Mouse (Mus musculus) embryonic stem cell, embryonic (primary cell): Measurements from ENCODE around the gene H2-Ob.

ENCODE experiments used
- CTCF ChIA-PET, 4 experiments: fragments of 300-600 bp in 2 of 4; fragments of 350-600 bp in 2 of 4; sonication (Branson Sonifier 250); formaldehyde crosslinking; loops; one replicate each; lab custom pipeline; 2022; ENCODE audit warnings: inconsistent platforms in 2 of 4; lab: Charles Lee
- POLR2A ChIA-PET, 4 experiments: fragments of 300-600 bp in 2 of 4; fragments of 350-600 bp in 2 of 4; sonication (Branson Sonifier 250); formaldehyde crosslinking; loops; one replicate each; lab custom pipeline; 2022; ENCODE audit warnings: antibody characterized with exemption in 4 of 4, inconsistent platforms in 1 of 4; lab: Charles Lee

H2-Ob gene

DNA sequence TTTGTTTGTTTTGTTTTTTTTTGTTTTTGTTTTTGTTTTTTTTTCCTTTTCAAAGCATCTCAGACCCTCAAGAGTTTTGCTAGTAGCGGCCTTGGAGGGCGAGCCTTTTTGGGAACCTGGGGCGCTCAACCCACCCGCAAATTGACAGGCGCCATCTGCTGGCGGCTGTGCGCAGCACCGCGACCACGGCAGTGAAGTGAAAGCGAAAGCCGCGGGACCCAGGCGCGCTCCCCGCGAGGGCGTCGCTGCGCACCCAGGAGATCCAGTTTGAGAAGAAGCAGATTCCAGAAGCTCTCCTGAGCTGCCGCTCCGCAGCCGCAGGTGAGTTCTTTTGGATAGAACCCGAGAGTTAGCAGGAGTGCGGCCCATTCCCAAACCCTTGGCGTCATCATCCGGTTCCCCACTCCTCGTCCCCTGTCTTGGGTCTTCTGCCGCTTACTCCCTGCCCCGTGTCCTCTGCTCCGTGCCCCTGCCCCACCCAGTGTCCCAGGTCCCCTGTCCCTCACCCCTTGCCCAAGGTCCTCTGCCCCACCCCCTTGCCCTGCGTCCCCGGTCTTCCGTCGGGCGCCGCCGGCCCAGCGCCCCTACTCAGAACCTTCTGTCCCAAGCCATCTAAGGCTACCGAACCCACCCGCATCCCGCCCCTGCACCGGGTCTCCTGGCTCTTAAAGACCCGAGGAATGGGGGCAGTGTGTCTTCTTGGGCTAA is 34.2 kb upstream of the H2-Ob start:
- POLR2A ChIA-PET, result interaction anchor here in 3 of 4 experiments (0.6 to 1.6 kb wide), 5 partner anchors 18 to 184 kb away, joined by 3 to 4 read pairs (median 4); partner anchors contain the start of gene H2-DMa (in 1 of the 3)
- CTCF ChIA-PET, result interaction anchor here (0.5 to 1.5 kb wide), 12 partner anchors 10 to 1756 kb away, joined by 3 to 6 read pairs (median 3); no protein-coding TSS in a partner anchor

DNA sequence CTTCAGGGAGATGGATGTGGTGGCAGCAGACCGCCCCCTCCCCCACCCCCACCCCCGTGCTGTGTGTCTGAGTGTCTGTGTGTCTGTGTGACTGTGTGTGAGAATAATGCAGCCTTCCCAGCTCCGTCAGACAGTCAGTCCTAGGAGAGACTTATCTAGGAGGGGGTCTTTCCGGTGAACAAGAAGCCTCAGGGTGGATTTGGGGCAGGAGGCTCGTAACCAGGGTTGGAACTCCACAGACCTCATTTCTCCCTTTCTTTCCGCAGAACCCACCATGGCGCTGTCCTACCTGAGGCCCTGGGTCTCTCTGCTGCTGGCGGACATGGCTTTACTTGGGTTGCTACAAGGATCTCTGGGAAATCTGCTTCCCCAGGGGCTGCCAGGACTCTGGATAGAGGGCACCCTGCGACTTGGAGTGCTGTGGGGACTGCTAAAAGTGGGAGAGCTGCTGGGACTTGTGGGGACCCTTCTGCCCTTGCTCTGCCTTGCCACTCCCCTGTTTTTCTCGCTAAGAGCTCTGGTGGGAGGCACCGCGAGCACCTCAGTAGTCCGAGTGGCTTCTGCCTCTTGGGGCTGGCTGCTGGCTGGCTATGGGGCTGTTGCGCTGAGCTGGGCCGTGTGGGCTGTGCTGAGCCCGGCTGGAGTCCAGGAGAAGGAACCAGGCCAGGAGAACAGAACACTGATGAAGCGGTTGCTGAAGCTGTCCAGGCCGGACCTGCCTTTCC is 33.5 kb upstream of the H2-Ob start:
- CTCF ChIA-PET, result interaction anchor here (0.5 to 1.7 kb wide), 14 partner anchors 8 to 206 kb away, joined by 3 to 6 read pairs (median 3); no protein-coding TSS in a partner anchor
- POLR2A ChIA-PET, result interaction anchor here in 2 of 4 experiments (0.6 to 1.6 kb wide), 5 partner anchors 10 to 87 kb away, joined by 3 to 5 read pairs (median 4); partner anchors contain the start of gene H2-DMa (in 1 of the 2)

DNA sequence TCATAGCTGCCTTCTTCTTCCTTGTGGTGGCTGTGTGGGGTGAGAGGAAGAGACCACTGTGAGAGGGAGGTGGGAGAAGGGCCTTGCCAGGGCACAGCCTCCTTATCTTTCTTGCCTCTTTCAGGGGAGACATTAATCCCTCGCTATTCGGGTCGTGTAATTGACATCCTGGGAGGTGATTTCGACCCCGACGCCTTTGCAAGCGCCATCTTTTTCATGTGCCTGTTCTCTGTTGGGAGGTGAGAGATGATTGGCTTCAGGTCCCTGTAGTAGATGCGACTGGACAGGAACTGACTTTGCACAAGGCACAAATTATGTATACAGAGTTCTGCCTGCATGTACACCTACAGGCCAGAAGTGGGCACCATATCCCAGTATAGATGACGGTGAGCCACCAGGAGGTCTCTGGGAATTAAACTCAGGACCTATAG is 32.9 kb upstream of the H2-Ob start:
- CTCF ChIA-PET, result interaction anchor here (0.6 to 1.7 kb wide), 7 partner anchors 8 to 205 kb away, joined by 3 to 6 read pairs (median 3); no protein-coding TSS in a partner anchor

DNA sequence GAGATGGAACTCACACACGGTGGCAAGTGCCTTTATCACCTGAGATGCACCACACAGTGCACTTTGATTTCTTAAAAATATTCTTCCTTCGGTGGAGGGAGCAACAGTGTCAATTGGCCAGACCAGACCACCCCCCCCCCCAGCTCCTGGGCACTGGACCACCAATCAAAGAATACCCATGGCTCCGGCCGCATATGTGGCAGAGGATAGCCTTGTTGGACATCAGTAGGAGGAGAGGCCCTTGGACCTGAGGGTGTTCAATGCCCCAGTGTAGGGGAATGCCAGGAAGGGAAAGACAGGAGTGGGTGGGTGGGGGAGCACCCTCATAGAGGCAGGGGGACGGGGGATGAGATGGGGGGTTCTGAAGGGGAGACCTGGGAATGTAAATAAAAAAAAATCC is 32.0 kb upstream of the H2-Ob start:
- CTCF ChIA-PET, result interaction anchor here in 3 of 4 experiments (0.7 to 1.7 kb wide), 3 partner anchors 29 to 36 kb away, joined by 3 to 6 read pairs (median 5); no protein-coding TSS in a partner anchor
- POLR2A ChIA-PET, result no interaction called here

More for the DNA sequence above, 32.9 kb upstream of the H2-Ob start:
- POLR2A ChIA-PET, result interaction anchor here in 2 of 4 experiments (0.5 to 1.6 kb wide), 5 partner anchors 11 to 131 kb away, joined by 3 to 5 read pairs (median 3); partner anchors contain the start of gene H2-DMa (in 1 of the 2)

DNA sequence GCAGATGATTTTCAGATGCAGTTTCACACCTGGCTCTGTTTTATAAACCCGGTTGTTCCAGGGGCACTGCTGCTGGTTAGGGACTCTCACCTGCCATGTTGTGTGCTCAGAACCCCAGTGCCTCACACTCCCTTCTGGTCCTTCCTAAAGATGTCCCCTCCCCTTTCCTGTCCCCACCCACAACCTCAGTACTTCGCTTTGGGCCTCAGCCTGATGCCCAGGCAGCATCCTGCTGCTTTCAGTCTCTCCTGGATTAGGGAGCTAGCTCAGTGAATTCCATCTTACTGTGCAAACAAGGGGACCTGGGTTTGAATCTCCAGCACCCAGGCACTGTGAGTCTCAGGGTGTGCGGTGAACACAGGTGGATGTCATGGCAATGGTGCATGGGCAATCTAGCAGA is 31.2 kb upstream of the H2-Ob start:
- ChIA-PET CTCF (interaction anchor here in 2 of 4 experiments (0.7 to 1.1 kb wide), 2 partner anchors 37 to 174 kb away, joined by 3 to 5 read pairs; no protein-coding TSS in a partner anchor), POLR2A (no interaction called here)

DNA sequence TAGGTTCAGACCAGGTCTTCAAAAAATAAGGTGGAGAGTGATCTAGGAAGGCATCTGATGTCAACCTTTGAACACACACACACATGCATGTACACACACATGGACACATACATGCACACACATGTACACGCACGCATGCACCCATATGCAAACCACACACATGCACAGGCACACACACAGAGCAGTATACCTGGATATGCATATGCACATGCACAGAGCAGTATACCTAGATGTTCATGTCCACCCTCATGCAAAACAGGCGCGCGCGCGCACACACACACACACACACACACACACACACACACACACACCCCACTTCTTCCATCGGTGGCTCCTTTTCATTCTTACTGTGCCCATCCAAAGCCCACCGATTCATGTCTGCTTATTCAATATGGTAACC is 30.8 kb upstream of the H2-Ob start:
- CTCF ChIA-PET, result interaction anchor here in 2 of 4 experiments (0.8 to 1.1 kb wide), 2 partner anchors 37 to 174 kb away, joined by 3 read pairs; no protein-coding TSS in a partner anchor
- POLR2A ChIA-PET, result no interaction called here

DNA sequence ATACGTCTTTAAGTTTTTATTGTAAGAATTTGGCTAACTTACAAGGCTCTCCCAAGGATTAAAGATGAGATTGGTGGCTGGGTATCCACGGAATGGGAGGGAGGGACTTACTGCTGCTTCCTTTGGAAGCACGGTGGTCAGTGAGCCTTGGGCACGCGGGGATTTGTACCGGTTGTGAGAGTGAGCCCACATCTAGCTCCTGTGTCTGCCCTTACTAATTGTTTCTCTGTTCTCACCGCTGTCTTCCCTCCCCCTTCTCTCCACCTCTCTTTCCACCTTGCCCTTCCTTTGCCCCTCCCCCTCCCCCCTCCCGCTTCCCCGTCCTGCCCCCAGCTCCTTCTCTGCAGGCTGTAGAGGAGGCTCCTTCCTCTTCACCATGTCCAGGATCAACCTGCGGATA is 30.3 kb upstream of the H2-Ob start:
- POLR2A ChIA-PET, result interaction anchor here in 1 of 4 experiments (0.6 kb wide), 2 partner anchors 49 to 177 kb away, joined by 3 read pairs; partner anchors contain the start of gene Slc39a7
- CTCF ChIA-PET, result interaction anchor here in 3 of 4 experiments (0.6 to 1.3 kb wide), 6 partner anchors 26 to 203 kb away, joined by 3 to 4 read pairs (median 3); no protein-coding TSS in a partner anchor

DNA sequence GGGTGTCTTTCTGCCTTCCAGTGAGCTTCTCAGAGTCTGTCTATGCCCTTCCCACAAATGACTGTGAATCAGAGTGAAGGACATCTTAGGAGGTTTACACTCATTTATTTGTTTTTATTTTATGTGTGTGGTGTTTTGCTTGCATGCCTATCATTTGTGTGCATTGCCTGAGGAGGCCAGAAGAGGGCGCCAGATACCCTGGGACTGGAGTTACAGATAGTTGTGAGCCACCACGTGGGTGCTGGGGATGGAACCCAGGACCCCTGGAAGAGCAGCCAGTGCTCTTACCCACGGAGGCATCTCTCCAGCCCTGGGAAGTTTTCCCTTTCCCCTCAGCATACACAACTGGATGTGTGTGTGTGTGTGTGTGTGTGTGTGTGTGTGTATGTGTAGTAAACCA is 29.0 kb upstream of the H2-Ob start:
- CTCF ChIA-PET, result interaction anchor here in 2 of 4 experiments (0.6 to 1.3 kb wide), 5 partner anchors 25 to 202 kb away, joined by 3 to 4 read pairs (median 3); no protein-coding TSS in a partner anchor

DNA sequence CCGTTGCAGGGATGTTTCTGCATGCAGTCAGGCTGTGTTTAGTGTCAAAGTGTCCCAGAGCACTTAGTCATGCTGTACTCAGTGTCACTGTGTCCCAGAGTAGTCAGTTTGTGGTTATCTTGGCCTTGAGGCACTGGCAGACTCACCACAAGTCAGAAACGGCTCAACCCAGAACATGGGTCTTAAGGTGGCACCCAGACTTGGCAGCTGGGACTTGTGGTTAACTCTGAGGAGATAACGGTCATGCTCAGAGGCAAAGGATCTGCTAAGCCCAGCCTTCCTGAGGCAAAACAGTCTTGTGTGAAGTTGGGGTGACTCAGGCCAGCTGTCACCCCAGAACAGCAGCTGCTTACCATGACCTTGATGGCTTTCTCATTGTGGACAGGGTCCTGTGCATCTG is 28.1 kb upstream of the H2-Ob start:
- CTCF ChIA-PET, result interaction anchor here in 3 of 4 experiments (0.6 to 2.4 kb wide), 5 partner anchors 24 to 75 kb away, joined by 3 to 8 read pairs (median 3); no protein-coding TSS in a partner anchor
- POLR2A ChIA-PET, result interaction anchor here in 1 of 4 experiments (0.8 kb wide), 1 partner anchor 23 kb away, joined by 3 read pairs; the partner anchor contains the start of genes Psmb9 and Tap1

More for the DNA sequence above, 29.0 kb upstream of the H2-Ob start:
- POLR2A ChIA-PET, result no interaction called here

DNA sequence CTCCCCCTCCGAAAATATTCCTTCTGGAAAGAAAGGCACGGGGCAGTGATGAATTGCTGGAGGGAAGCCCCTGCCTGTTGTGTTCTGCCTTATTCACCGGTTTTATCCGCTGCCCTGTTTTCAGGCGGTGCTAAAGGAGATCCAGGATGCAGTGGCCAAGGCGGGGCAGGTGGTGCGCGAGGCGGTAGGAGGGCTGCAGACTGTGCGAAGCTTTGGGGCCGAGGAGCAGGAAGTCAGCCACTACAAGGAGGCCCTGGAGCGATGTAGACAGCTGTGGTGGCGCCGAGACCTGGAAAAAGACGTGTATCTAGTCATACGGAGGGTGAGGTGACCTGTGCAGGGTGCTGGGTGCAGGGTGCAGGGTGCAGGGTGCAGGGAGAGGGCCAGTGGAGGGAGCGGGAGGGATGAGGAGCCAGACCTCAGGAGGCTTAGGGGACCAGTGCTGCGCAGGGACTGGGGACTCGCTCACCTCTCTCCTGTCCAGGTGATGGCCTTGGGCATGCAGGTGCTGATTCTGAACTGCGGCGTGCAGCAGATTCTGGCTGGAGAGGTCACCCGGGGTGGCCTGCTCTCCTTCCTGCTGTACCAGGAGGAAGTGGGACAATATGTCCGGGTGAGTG is 26.8 kb upstream of the H2-Ob start:
- POLR2A ChIA-PET, result interaction anchor here in 1 of 4 experiments (0.6 to 1.2 kb wide), 2 partner anchors 23 to 94 kb away, joined by 3 to 5 read pairs; no protein-coding TSS in a partner anchor
- CTCF ChIA-PET, result interaction anchor here in 2 of 4 experiments (0.6 to 2.4 kb wide), 4 partner anchors 23 to 42 kb away, joined by 3 to 8 read pairs (median 6); no protein-coding TSS in a partner anchor

DNA sequence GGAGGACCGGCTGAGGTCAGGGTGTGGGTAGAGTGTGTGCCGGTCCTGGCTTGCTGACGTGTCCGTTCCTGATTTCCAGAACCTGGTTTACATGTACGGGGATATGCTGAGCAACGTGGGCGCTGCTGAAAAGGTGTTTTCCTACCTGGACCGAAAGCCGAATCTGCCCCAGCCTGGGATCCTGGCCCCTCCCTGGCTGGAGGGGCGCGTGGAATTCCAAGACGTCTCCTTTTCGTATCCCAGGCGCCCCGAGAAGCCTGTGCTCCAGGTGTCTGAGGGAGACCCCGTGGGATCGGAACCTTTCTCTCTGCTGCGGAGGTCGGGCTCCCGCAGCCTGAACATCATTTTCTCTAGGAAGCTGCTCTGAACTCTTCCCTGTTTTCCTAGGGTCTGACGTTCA is 24.8 kb upstream of the H2-Ob start:
- POLR2A ChIA-PET, result no interaction called here
- CTCF ChIA-PET, result interaction anchor here in 1 of 4 experiments (1.0 kb wide), 1 partner anchor 43 kb away, joined by 3 read pairs; no protein-coding TSS in a partner anchor

DNA sequence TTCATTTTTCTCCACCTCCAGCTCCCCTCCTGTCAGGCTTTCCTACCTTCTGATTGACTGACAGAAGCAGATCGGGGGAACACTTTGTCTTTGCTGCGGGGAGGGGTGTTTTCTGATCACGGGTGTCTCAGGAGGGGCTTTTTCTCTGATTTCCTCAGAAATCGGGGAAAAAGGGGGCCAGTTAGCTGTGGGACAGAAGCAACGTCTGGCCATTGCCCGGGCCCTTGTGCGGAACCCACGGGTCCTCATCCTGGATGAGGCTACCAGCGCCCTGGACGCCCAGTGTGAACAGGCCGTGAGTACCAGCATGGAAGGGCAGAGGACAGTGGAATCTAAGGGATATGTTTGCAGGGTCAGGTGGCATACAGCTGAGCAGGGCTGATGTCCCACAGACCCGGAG is 23.5 kb upstream of the H2-Ob start:
- ChIA-PET CTCF (interaction anchor here (0.8 to 1.4 kb wide), 5 partner anchors 9 to 196 kb away, joined by 3 to 7 read pairs (median 5); no protein-coding TSS in a partner anchor), POLR2A (interaction anchor here in 1 of 4 experiments (0.9 to 1.0 kb wide), 2 partner anchors 18 to 21 kb away, joined by 3 read pairs; no protein-coding TSS in a partner anchor)

DNA sequence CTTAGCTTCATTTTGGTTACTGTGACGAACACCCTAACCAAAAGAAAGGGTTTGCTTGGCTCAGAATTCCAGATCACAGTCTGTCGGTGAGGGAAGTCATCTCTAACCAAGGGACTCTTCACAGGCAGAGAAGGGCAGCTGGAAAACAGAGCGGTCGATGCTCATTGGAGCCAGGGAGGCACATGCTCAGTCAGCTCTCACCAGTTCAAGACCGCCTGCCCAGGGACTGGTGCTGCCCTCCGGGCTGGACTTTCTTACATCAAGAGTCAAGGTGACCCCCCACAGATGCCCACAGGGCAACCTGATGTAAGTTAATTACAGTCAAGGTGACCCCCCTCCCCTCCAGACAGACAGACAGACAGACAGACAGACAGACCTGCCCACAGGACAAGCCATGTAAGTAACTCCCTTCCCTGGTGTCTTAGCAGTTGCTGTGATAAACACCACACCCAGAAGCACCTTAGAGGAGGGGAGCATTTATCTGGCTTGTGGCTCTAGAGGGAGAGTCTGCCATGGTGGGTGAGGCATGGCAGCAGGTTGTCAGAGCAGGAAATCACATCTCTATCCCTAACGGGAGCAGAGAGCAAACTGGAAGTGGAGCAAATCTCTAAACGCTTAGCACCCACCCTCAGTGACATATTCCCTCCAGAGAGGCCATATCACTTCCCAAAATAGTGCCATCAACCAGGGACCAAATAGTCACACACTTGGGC is 21.3 kb upstream of the H2-Ob start:
- POLR2A ChIA-PET, result interaction anchor here in 2 of 4 experiments (0.9 to 2.1 kb wide), 2 partner anchors 17 to 18 kb away, joined by 4 read pairs; no protein-coding TSS in a partner anchor
- CTCF ChIA-PET, result interaction anchor here in 2 of 4 experiments (0.7 to 2.6 kb wide), 5 partner anchors 17 to 347 kb away, joined by 3 to 13 read pairs (median 6); partner anchors contain the start of gene Notch4 (in 1 of the 2)

DNA sequence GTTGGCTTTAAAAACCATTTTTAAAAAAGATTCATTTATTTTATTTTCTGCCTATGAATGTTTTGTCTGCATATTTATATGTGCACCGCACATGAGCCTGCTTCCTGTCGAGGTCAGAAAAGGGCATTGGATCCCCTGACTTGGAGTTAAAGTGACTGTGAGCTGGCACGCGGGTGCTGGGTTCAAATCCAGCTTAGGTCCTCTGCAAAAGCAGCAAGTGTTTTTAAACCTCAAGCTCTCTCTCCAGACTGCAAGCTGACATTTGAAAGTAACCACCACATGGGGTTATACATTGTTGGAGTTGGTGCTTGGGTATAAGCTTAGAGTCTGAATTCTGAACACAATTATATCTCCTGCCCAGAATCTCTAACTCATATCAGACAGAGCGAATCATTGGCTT is 20.7 kb upstream of the H2-Ob start:
- POLR2A ChIA-PET, result interaction anchor here in 2 of 4 experiments (0.9 to 2.1 kb wide), 2 partner anchors 17 to 64 kb away, joined by 3 to 4 read pairs; no protein-coding TSS in a partner anchor
- CTCF ChIA-PET, result interaction anchor here in 2 of 4 experiments (0.7 to 2.6 kb wide), 6 partner anchors 17 to 346 kb away, joined by 3 to 13 read pairs (median 5); partner anchors contain the start of gene Notch4 (in 1 of the 2)

DNA sequence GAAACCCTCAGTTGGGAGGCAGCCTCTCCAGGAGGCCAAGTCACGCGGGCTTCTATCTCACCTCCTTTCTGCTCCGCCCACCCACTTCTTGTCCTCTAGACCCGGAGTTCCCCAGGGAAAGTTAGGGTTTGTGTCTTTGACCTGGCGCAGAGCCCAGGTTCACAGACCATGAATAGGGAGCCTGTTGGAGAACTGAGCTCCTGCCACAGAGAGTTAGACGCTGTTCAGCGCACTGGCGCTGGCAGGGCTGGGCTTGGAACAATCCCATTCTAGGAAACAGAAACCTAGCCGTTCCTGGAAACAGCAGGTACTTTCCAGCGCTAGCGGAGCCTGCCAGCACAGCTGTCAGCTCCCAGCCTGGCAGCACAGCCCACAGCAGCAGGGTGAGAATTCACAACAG is 20.0 kb upstream of the H2-Ob start:
- CTCF ChIA-PET, result interaction anchor here in 2 of 4 experiments (0.6 to 2.6 kb wide), 4 partner anchors 16 to 74 kb away, joined by 3 to 13 read pairs (median 6); no protein-coding TSS in a partner anchor
- POLR2A ChIA-PET, result interaction anchor here in 2 of 4 experiments (0.9 to 2.1 kb wide), 2 partner anchors 16 to 63 kb away, joined by 3 to 4 read pairs; no protein-coding TSS in a partner anchor

DNA sequence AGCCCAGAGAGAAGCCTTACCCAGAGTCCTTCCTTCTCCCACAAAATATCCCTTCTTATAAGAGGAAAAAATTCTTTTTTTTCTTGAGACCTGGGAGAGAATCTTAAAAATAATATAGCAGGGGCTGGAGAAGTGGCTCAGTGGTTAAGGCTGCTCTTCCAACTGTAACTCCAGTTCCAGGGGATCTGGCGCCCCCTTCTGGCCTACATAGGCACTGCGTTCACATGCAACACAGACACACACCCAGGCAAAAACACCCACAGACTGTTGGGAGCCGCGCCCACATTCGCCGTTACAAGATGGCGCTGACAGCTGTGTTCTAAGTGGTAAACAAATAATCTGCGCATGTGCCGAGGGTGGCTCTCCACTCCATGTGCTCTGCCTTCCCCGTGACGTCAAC is 19.6 kb upstream of the H2-Ob start:
- ChIA-PET CTCF (interaction anchor here in 2 of 4 experiments (0.6 to 2.6 kb wide), 4 partner anchors 16 to 74 kb away, joined by 3 to 13 read pairs (median 6); no protein-coding TSS in a partner anchor), POLR2A (interaction anchor here in 2 of 4 experiments (0.9 to 2.1 kb wide), 2 partner anchors 16 to 63 kb away, joined by 3 to 4 read pairs; no protein-coding TSS in a partner anchor)
